Comparison of ENCODE assay signal across 30 mouse cellular contexts in the genomic region with DNA sequence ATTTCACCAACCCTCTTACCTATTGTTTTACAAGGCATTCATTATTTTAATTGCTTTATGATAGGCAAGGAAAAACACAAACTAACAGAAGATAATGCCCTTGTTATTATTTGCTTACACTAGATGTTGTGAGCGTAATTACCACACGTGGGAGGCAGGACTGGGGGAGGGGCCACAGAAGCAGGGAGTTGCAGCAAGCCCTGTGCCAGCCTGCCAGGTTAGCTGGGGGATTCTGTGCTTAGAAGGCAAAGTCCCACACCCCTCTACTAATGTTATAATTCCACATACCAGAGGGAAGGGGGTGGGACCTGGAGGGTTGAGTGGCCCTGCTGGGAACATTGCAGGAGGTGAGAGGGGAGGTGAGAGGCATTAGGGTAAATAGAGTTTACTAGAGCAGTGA.
DNase-seq lines count a peak whose midpoint lies in the region; ATAC-seq and TF ChIP-seq lines count a peak whose summit lies in the region.
"Had no signal": no experiment of that assay in that cellular context is flagged by ENCODE, and none has a peak within 500 bp of the region (broad histone marks: within the 10 kb centered on the region; RNA-seq: fewer than 3 reads in every experiment).

No protein-coding gene starts in this region.

- no peaks in the 10 kb centered on the region for H3K36me3 ChIP-seq in hindbrain, embryonic 14.5 days (replicated peaks; ENCODE audit: control insufficient read depth, insufficient read depth)
- H3K36me3 ChIP-seq in hindbrain, embryonic 10.5 days, result no peaks in the 10 kb centered on the region
- no peaks in the 10 kb centered on the region for H3K36me3 ChIP-seq in kidney, embryonic 16.5 days (ENCODE audit: insufficient read depth, low read length)
- no peaks in the 10 kb centered on the region for H3K36me3 ChIP-seq in midbrain, embryonic 15.5 days (replicated peaks)
- H3K36me3 ChIP-seq in midbrain, postnatal 0 days (ENCODE audit: insufficient read depth, low read length), result no peaks in the 10 kb centered on the region
- H3K36me3 ChIP-seq in neural tube, embryonic 14.5 days (ENCODE audit: control insufficient read depth, insufficient read depth, low read length), result no peaks in the 10 kb centered on the region
- H3K36me3 ChIP-seq: embryonic facial prominence, embryonic 12.5 days; embryonic facial prominence, embryonic 15.5 days; G1E; heart, embryonic 10.5 days; heart, embryonic 13.5 days; intestine, embryonic 15.5 days had no signal

- no peak for DNase-seq in hindbrain, embryonic 14.5 days (ENCODE audit: low spot score)
- no peak for DNase-seq in hindbrain, embryonic 10.5 days (ENCODE audit: low spot score)
- no peak for DNase-seq in kidney, adult 18-20 months
- DNase-seq in midbrain, postnatal 0 days (ENCODE audit: low spot score), result no peak
- DNase-seq in heart, adult 18-20 months, result no peak
- DNase-seq: adrenal gland, postnatal 10 days; adrenal gland, postnatal 36 days; B cell, adult 2 months; cerebellum, adult 11 months; cerebellum, adult 2 months; cerebellum, adult 9-11 months; cerebellum, postnatal 25 days; forebrain, postnatal 0 days; gastrocnemius, adult 2 months; gastrocnemius, postnatal 14 days; heart, adult 2 months; heart, postnatal 14 days; heart, postnatal 4 days had no signal

- H3K9me3 ChIP-seq in hindbrain, embryonic 14.5 days (ENCODE audit: control insufficient read depth, low read length), result no peaks in the 10 kb centered on the region
- no peaks in the 10 kb centered on the region for H3K9me3 ChIP-seq in hindbrain, embryonic 10.5 days
- H3K9me3 ChIP-seq in kidney, embryonic 16.5 days (ENCODE audit: low read length), result no peaks in the 10 kb centered on the region
- H3K9me3 ChIP-seq in midbrain, embryonic 15.5 days, result no peaks in the 10 kb centered on the region
- no peaks in the 10 kb centered on the region for H3K9me3 ChIP-seq in midbrain, postnatal 0 days (ENCODE audit: low read length)
- no peaks in the 10 kb centered on the region for H3K9me3 ChIP-seq in neural tube, embryonic 14.5 days (ENCODE audit: control insufficient read depth, low read length)
- H3K9me3 ChIP-seq: embryonic facial prominence, embryonic 12.5 days; embryonic facial prominence, embryonic 15.5 days; G1E; heart, embryonic 10.5 days; heart, embryonic 13.5 days; intestine, embryonic 15.5 days had no signal

- H3K4me1 ChIP-seq in hindbrain, embryonic 14.5 days (replicated peaks; ENCODE audit: control insufficient read depth, insufficient read depth, low read length), result peaks cover 11% of the 10 kb centered on the region; the same call in 1 of the 2 replicates
- 0 out of 2 replicates have a peak, but pooled peaks cover 6% of the 10 kb centered on the region for H3K4me1 ChIP-seq in hindbrain, embryonic 10.5 days (replicated peaks)
- no peaks in the 10 kb centered on the region for H3K4me1 ChIP-seq in kidney, embryonic 16.5 days (ENCODE audit: insufficient read depth, low read length)
- H3K4me1 ChIP-seq in midbrain, embryonic 15.5 days, result peaks cover 11% of the 10 kb centered on the region; the same call in 1 of the 2 replicates
- H3K4me1 ChIP-seq in midbrain, postnatal 0 days (ENCODE audit: insufficient read depth, low read length), result no peaks in the 10 kb centered on the region
- H3K4me1 ChIP-seq in neural tube, embryonic 14.5 days (ENCODE audit: control insufficient read depth, insufficient read depth, low read length), result 0 out of 2 replicates have a peak, but pooled peaks cover 8% of the 10 kb centered on the region
- H3K4me1 ChIP-seq: embryonic facial prominence, embryonic 12.5 days; embryonic facial prominence, embryonic 15.5 days; heart, embryonic 10.5 days; heart, embryonic 13.5 days; intestine, embryonic 15.5 days had no signal

- TF ChIP-seq CTCF in midbrain, postnatal 0 days (IDR thresholded peaks at IDR 0.05), result no peak

- no peaks in the 10 kb centered on the region for H3K27me3 ChIP-seq in hindbrain, embryonic 14.5 days (ENCODE audit: control insufficient read depth, insufficient read depth, low read length)
- H3K27me3 ChIP-seq in hindbrain, embryonic 10.5 days (ENCODE audit: insufficient read depth, poor library complexity, severe bottlenecking), result no peaks in the 10 kb centered on the region
- no peaks in the 10 kb centered on the region for H3K27me3 ChIP-seq in kidney, embryonic 16.5 days (ENCODE audit: insufficient read depth, low read length)
- no peaks in the 10 kb centered on the region for H3K27me3 ChIP-seq in midbrain, embryonic 15.5 days (replicated peaks)
- no peaks in the 10 kb centered on the region for H3K27me3 ChIP-seq in midbrain, postnatal 0 days (ENCODE audit: insufficient read depth, low read length)
- H3K27me3 ChIP-seq in neural tube, embryonic 14.5 days (ENCODE audit: control insufficient read depth, insufficient read depth, low read length), result no peaks in the 10 kb centered on the region
- H3K27me3 ChIP-seq: CH12.LX; embryonic facial prominence, embryonic 12.5 days; embryonic facial prominence, embryonic 15.5 days; intestine, embryonic 15.5 days; Patski had no signal

- WGBS in hindbrain, embryonic 14.5 days, result 51% methylated on average over 2 of the region's 2 CpGs
- 48% methylated on average over 2 of the region's 2 CpGs for WGBS in hindbrain, embryonic 10.5 days
- 16% methylated on average over 2 of the region's 2 CpGs for WGBS in kidney, embryonic 16.5 days
- WGBS in midbrain, embryonic 15.5 days, result 64% methylated on average over 2 of the region's 2 CpGs
- WGBS in midbrain, postnatal 0 days, result 55% methylated on average over 2 of the region's 2 CpGs
- 19% methylated on average over 2 of the region's 2 CpGs for WGBS in neural tube, embryonic 14.5 days

- H3K4me2 ChIP-seq in hindbrain, embryonic 14.5 days (replicated peaks), result no peak overlapping the region
- no peak overlapping the region for H3K4me2 ChIP-seq in kidney, embryonic 16.5 days (replicated peaks; ENCODE audit: low read depth, low read length)
- no peak overlapping the region for H3K4me2 ChIP-seq in midbrain, embryonic 15.5 days
- no peak overlapping the region for H3K4me2 ChIP-seq in midbrain, postnatal 0 days (ENCODE audit: low read depth, low read length, poor library complexity, severe bottlenecking)
- no peak overlapping the region for H3K4me2 ChIP-seq in neural tube, embryonic 14.5 days (ENCODE audit: low read depth, low read length)
- H3K4me2 ChIP-seq: embryonic facial prominence, embryonic 12.5 days; embryonic facial prominence, embryonic 15.5 days; heart, embryonic 13.5 days; intestine, embryonic 15.5 days had no signal

- no peak overlapping the region for H3K9ac ChIP-seq in hindbrain, embryonic 14.5 days
- H3K9ac ChIP-seq in kidney, embryonic 16.5 days (replicated peaks; ENCODE audit: low read length), result no peak overlapping the region
- H3K9ac ChIP-seq in midbrain, embryonic 15.5 days, result 0 out of 2 replicates have a peak overlapping the region, but pooled peaks have one; percentile 14
- H3K9ac ChIP-seq in midbrain, postnatal 0 days (replicated peaks; ENCODE audit: low read length, poor library complexity, severe bottlenecking), result no peak overlapping the region
- H3K9ac ChIP-seq in neural tube, embryonic 14.5 days (replicated peaks; ENCODE audit: low read depth, low read length), result no peak overlapping the region
- H3K9ac ChIP-seq: embryonic facial prominence, embryonic 12.5 days; embryonic facial prominence, embryonic 15.5 days; forebrain, postnatal 0 days; heart, embryonic 13.5 days; intestine, embryonic 15.5 days had no signal

- no peak overlapping the region for H3K4me3 ChIP-seq in hindbrain, embryonic 14.5 days (replicated peaks; ENCODE audit: low read length)
- no peak overlapping the region for H3K4me3 ChIP-seq in hindbrain, embryonic 10.5 days
- H3K4me3 ChIP-seq in kidney, embryonic 16.5 days (ENCODE audit: low read length), result no peak overlapping the region
- H3K4me3 ChIP-seq in midbrain, embryonic 15.5 days, result no peak overlapping the region
- no peak overlapping the region for H3K4me3 ChIP-seq in midbrain, postnatal 0 days (ENCODE audit: low read depth, low read length)
- H3K4me3 ChIP-seq in neural tube, embryonic 14.5 days (ENCODE audit: low read depth, low read length), result no peak overlapping the region
- H3K4me3 ChIP-seq: embryonic facial prominence, embryonic 12.5 days; embryonic facial prominence, embryonic 15.5 days; gastrocnemius, adult 2 months; heart, adult 2 months; heart, embryonic 10.5 days; heart, embryonic 13.5 days; intestine, embryonic 15.5 days had no signal

- ATAC-seq in hindbrain, embryonic 14.5 days (ENCODE audit: low FRiP score), result no peak
- ATAC-seq in kidney, embryonic 16.5 days (ENCODE audit: low FRiP score, low TSS enrichment), result 0 out of 2 replicates have a peak, but pooled peaks have one; percentile 31
- no peak for ATAC-seq in midbrain, embryonic 15.5 days (replicated peaks)
- no peak for ATAC-seq in midbrain, postnatal 0 days (ENCODE audit: low FRiP score)
- ATAC-seq in neural tube, embryonic 14.5 days (ENCODE audit: low read depth), result 0 out of 2 replicates have a peak, but pooled peaks have one; percentile 49
- ATAC-seq: forebrain, embryonic 14.5 days; forebrain, postnatal 0 days; intestine, embryonic 15.5 days; Patski had no signal

- H3K27ac ChIP-seq in hindbrain, embryonic 14.5 days, result peak overlapping the region; percentile 38; the same call in 1 of the 2 replicates
- H3K27ac ChIP-seq in hindbrain, embryonic 10.5 days, result no peak overlapping the region
- H3K27ac ChIP-seq in kidney, embryonic 16.5 days (ENCODE audit: low read length), result no peak overlapping the region
- 0 out of 2 replicates have a peak overlapping the region, but pooled peaks have one; percentile 5 for H3K27ac ChIP-seq in midbrain, embryonic 15.5 days
- no peak overlapping the region for H3K27ac ChIP-seq in midbrain, postnatal 0 days (ENCODE audit: low read depth, low read length)
- H3K27ac ChIP-seq in neural tube, embryonic 14.5 days (ENCODE audit: low read depth, low read length), result peak overlapping the region; percentile 7; the same call in 1 of the 2 replicates
- H3K27ac ChIP-seq: embryonic facial prominence, embryonic 12.5 days; embryonic facial prominence, embryonic 15.5 days; gastrocnemius, adult 2 months; heart, adult 2 months; heart, embryonic 10.5 days; heart, embryonic 13.5 days; intestine, embryonic 15.5 days had no signal

Comparison
In these comparisons a context has a peak if more than half of its experiments do, and no peak if none do; other contexts are left out.
1. H3K27ac ChIP-seq: peak in hindbrain, embryonic 14.5 days (single experiment), midbrain, embryonic 15.5 days (single experiment) and neural tube, embryonic 14.5 days (single experiment); none in hindbrain, embryonic 10.5 days (single experiment), kidney, embryonic 16.5 days (single experiment) and midbrain, postnatal 0 days (single experiment).
2. ATAC-seq: peak in kidney, embryonic 16.5 days (single experiment) and neural tube, embryonic 14.5 days (single experiment); none in hindbrain, embryonic 14.5 days (single experiment), midbrain, embryonic 15.5 days (single experiment) and midbrain, postnatal 0 days (single experiment).